Mouse (Mus musculus): ENCODE data around the gene Rhot2. TPM values are rescaled to one million over a fixed set of nuclear protein-coding genes. Genes with fewer than 3 reads are reported as not detected.
"Not testable (repeated sequence)": the region's sequence is repeated elsewhere in the genome, so short reads cannot be mapped to it uniquely, and the experiment has no call there.

The Rhot2 gene
- polyA plus RNA-seq, 1 experiment = 33.9 TPM

- Histone ChIP-seq H3K27me3 (ENCODE audit: control insufficient read depth, insufficient read depth, insufficient read length) (no peaks in the 10 kb centered on the region), H3ac (ENCODE audit: control insufficient read depth, insufficient read length, low read depth) (peak overlapping the region; percentile 67), H3K4me3 (ENCODE audit: insufficient read depth, poor library complexity, severe bottlenecking) (peak overlapping the region; percentile 53), H3K79me3 (ENCODE audit: low read depth) (no peaks in the 10 kb centered on the region), H3K36me3 (ENCODE audit: control insufficient read depth, insufficient read depth) (peaks cover 4% of the 10 kb centered on the region), H3K79me2 (ENCODE audit: control insufficient read depth, insufficient read depth) (peaks cover 8% of the 10 kb centered on the region)
- TF ChIP-seq MAX (IDR thresholded peaks at IDR 0.05) = no peak
- no peak for TF ChIP-seq MYOG (IDR thresholded peaks at IDR 0.05; ENCODE audit: control insufficient read depth, extremely low read depth, insufficient read length)
- TF ChIP-seq FOSL1 (IDR thresholded peaks at IDR 0.05; ENCODE audit: insufficient read depth, low read length, poor library complexity, severe bottlenecking) = no peak
- no peak for TF ChIP-seq CTCF (IDR thresholded peaks at IDR 0.05; ENCODE audit: control insufficient read depth, insufficient read depth, insufficient read length)
- TF ChIP-seq CEBPB (IDR thresholded peaks at IDR 0.05; ENCODE audit: low read depth) = no peak
- no peak for TF ChIP-seq MYOD1 (IDR thresholded peaks at IDR 0.05; ENCODE audit: control insufficient read depth, insufficient read length, low read depth)
- TF ChIP-seq USF1 (IDR thresholded peaks at IDR 0.05; ENCODE audit: low read depth) = no peak
Observed at GRCm38 (mm10) chr17:25874148-25874720, 29.6 kb upstream of the Rhot2 start.

DNA sequence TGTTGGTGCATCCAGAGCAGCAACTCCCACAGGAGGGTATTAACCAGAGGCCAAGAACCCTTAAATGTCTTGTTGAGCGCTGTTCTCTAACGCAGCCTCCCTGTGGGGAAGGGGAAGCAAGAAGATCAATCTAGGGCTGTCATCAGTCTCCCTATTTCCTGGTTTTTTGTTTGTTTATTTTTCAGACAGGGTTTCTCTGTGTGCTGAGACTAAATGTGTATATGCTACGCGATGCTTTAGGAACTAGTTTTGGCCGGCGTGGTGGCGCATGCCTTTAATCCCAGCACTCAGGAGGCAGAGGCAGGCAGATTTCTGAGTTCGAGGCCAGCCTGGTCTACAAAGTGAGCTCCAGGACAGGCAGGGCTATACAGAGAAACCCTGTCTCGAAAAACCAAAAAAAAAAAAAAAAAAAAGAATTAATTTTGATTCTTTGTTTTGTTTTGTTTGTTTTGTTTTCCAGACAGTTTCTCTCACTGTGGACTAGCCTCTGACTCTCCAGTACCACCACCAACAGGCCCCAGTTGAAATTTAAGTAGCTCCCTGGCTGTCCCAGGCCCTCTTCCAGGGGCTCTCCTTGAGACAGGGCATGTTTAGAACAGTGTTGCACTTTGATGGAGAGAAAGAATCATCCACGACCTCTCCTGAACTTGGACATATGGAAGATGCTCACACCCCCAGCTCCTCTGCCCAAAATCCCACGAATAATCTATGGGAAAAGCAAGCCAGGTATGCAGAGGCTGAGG, 28.9 kb upstream of the Rhot2 start:
- Histone ChIP-seq H3K27me3 (ENCODE audit: control insufficient read depth, insufficient read depth, insufficient read length) (no peaks in the 10 kb centered on the region), H3K4me3 (ENCODE audit: insufficient read depth, poor library complexity, severe bottlenecking) (no peak overlapping the region), H3K36me3 (ENCODE audit: control insufficient read depth, insufficient read depth) (peaks cover 4% of the 10 kb centered on the region), H3K79me3 (ENCODE audit: low read depth) (no peaks in the 10 kb centered on the region), H3K79me2 (ENCODE audit: control insufficient read depth, insufficient read depth) (peaks cover 8% of the 10 kb centered on the region), H3ac (ENCODE audit: control insufficient read depth, insufficient read length, low read depth) (no peak overlapping the region)
- TF ChIP-seq MYOD1 (IDR thresholded peaks at IDR 0.05; ENCODE audit: control insufficient read depth, insufficient read length, low read depth) (no peak), CTCF (IDR thresholded peaks at IDR 0.05; ENCODE audit: control insufficient read depth, insufficient read depth, insufficient read length) (no peak), MAX (IDR thresholded peaks at IDR 0.05) (no peak), MYOG (IDR thresholded peaks at IDR 0.05; ENCODE audit: control insufficient read depth, extremely low read depth, insufficient read length) (no peak), CEBPB (IDR thresholded peaks at IDR 0.05; ENCODE audit: low read depth) (no peak), FOSL1 (IDR thresholded peaks at IDR 0.05; ENCODE audit: insufficient read depth, low read length, poor library complexity, severe bottlenecking) (no peak), USF1 (IDR thresholded peaks at IDR 0.05; ENCODE audit: low read depth) (no peak)

DNA sequence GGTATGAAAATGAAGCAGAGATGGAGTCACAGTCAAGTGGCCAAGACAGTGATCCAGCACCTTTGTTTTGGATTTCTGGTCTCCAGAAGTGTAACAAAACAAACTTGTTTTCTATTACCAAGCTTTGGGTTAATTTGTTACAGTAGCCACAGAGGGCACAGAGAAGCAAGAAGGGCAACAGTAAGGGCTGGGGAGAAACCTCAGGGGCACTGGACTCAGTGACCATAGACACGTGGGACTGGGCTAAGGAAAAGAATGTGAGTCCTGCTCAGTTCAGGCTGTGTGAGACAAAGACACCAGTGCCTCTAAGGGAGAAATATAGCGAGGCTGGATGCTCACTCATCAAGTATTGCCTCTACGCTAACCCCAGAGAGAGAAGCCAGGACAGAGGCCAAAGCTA, 28.0 kb upstream of the Rhot2 start:
- Histone ChIP-seq H3ac (ENCODE audit: control insufficient read depth, insufficient read length, low read depth) (no peak overlapping the region), H3K79me2 (ENCODE audit: control insufficient read depth, insufficient read depth) (peaks cover 14% of the 10 kb centered on the region), H3K4me3 (ENCODE audit: insufficient read depth, poor library complexity, severe bottlenecking) (no peak overlapping the region), H3K79me3 (ENCODE audit: low read depth) (no peaks in the 10 kb centered on the region), H3K27me3 (ENCODE audit: control insufficient read depth, insufficient read depth, insufficient read length) (no peaks in the 10 kb centered on the region), H3K36me3 (ENCODE audit: control insufficient read depth, insufficient read depth) (no peaks in the 10 kb centered on the region)
- TF ChIP-seq FOSL1 (IDR thresholded peaks at IDR 0.05; ENCODE audit: insufficient read depth, low read length, poor library complexity, severe bottlenecking) (no peak), CTCF (IDR thresholded peaks at IDR 0.05; ENCODE audit: control insufficient read depth, insufficient read depth, insufficient read length) (no peak), USF1 (IDR thresholded peaks at IDR 0.05; ENCODE audit: low read depth) (no peak), MAX (IDR thresholded peaks at IDR 0.05) (no peak), CEBPB (IDR thresholded peaks at IDR 0.05; ENCODE audit: low read depth) (no peak), MYOD1 (IDR thresholded peaks at IDR 0.05; ENCODE audit: control insufficient read depth, insufficient read length, low read depth) (no peak)

DNA sequence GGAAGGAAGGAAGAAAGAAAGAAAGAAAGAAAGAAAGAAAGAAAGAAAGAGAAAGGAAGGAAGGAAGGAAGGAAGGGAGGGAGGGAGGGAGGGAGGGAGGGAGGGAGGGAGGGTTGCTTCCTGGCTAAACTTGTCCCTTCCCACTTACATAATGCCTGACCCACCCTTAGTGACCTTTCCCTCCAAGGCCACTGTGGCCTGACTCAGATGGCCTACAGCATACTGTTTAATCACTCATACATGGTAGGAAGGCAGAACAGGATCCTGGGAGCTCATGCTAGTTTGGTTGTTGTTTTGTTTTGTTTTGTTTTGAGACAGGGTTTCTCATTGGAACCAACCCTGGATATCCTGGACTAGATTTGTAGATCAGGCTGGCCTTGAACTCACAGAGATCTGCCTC, 26.9 kb upstream of the Rhot2 start:
- H3K79me2 ChIP-seq (ENCODE audit: control insufficient read depth, insufficient read depth) = peaks cover 16% of the 10 kb centered on the region
- H3K79me3 ChIP-seq (ENCODE audit: low read depth); H3K27me3 ChIP-seq (ENCODE audit: control insufficient read depth, insufficient read depth, insufficient read length); H3K36me3 ChIP-seq (ENCODE audit: control insufficient read depth, insufficient read depth); H3ac ChIP-seq (ENCODE audit: control insufficient read depth, insufficient read length, low read depth); H3K4me3 ChIP-seq (ENCODE audit: insufficient read depth, poor library complexity, severe bottlenecking): not testable (repeated sequence)

- no peaks in the 10 kb centered on the region for H3K27me3 ChIP-seq (ENCODE audit: control insufficient read depth, insufficient read depth, insufficient read length)
- H3K79me3 ChIP-seq (ENCODE audit: low read depth) = no peaks in the 10 kb centered on the region
- H3K36me3 ChIP-seq (ENCODE audit: control insufficient read depth, insufficient read depth) = no peaks in the 10 kb centered on the region
- TF ChIP-seq USF1 (IDR thresholded peaks at IDR 0.05; ENCODE audit: low read depth) (no peak), MAX (IDR thresholded peaks at IDR 0.05) (no peak), CTCF (IDR thresholded peaks at IDR 0.05; ENCODE audit: control insufficient read depth, insufficient read depth, insufficient read length) (no peak), FOSL1 (IDR thresholded peaks at IDR 0.05; ENCODE audit: insufficient read depth, low read length, poor library complexity, severe bottlenecking) (no peak), MYOG (IDR thresholded peaks at IDR 0.05; ENCODE audit: control insufficient read depth, extremely low read depth, insufficient read length) (no peak), CEBPB (IDR thresholded peaks at IDR 0.05; ENCODE audit: low read depth) (no peak), MYOD1 (IDR thresholded peaks at IDR 0.05; ENCODE audit: control insufficient read depth, insufficient read length, low read depth) (no peak)
- no peak overlapping the region for H3ac ChIP-seq (ENCODE audit: control insufficient read depth, insufficient read length, low read depth)
- H3K79me2 ChIP-seq (ENCODE audit: control insufficient read depth, insufficient read depth) = peaks cover 9% of the 10 kb centered on the region
- H3K4me3 ChIP-seq (ENCODE audit: insufficient read depth, poor library complexity, severe bottlenecking) = no peak overlapping the region
Observed at GRCm38 (mm10) chr17:25869954-25870353, 25.3 kb upstream of the Rhot2 start.

DNA sequence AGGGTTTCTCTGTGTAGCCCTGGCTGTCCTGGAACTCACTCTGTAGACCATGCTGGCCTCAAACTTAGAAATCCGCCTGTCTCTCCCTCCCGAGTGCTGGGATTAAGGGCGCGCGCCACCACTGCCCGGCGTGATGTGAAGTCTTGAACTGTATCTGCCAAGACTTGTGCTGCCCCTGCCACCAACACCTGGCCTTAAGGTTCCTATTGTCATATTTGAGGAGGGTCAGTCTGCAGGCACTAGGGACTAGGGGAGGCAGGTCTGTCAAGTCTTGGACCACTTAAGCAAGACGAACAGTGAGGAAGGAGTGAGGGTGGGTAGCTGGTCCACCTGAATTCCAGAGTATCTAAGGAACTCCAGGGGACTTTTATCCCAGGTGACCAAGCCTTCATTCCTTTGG, 24.8 kb upstream of the Rhot2 start:
- H3K4me3 ChIP-seq (ENCODE audit: insufficient read depth, poor library complexity, severe bottlenecking) = no peak overlapping the region
- H3K79me2 ChIP-seq (ENCODE audit: control insufficient read depth, insufficient read depth) = peaks cover 9% of the 10 kb centered on the region
- no peak overlapping the region for H3ac ChIP-seq (ENCODE audit: control insufficient read depth, insufficient read length, low read depth)
- H3K27me3 ChIP-seq (ENCODE audit: control insufficient read depth, insufficient read depth, insufficient read length) = no peaks in the 10 kb centered on the region
- H3K79me3 ChIP-seq (ENCODE audit: low read depth) = no peaks in the 10 kb centered on the region
- H3K36me3 ChIP-seq (ENCODE audit: control insufficient read depth, insufficient read depth) = no peaks in the 10 kb centered on the region
- no peak for TF ChIP-seq FOSL1 (IDR thresholded peaks at IDR 0.05; ENCODE audit: insufficient read depth, low read length, poor library complexity, severe bottlenecking)
- TF ChIP-seq CEBPB (IDR thresholded peaks at IDR 0.05; ENCODE audit: low read depth) = no peak
- TF ChIP-seq CTCF (IDR thresholded peaks at IDR 0.05; ENCODE audit: control insufficient read depth, insufficient read depth, insufficient read length) = no peak
- TF ChIP-seq MYOD1 (IDR thresholded peaks at IDR 0.05; ENCODE audit: control insufficient read depth, insufficient read length, low read depth) = no peak
- TF ChIP-seq MAX (IDR thresholded peaks at IDR 0.05) = no peak
- no peak for TF ChIP-seq USF1 (IDR thresholded peaks at IDR 0.05; ENCODE audit: low read depth)
- TF ChIP-seq MYOG (IDR thresholded peaks at IDR 0.05; ENCODE audit: control insufficient read depth, extremely low read depth, insufficient read length) = no peak
